Mouse (Mus musculus): Measurements from ENCODE around the gene Cabp2. TPM values are rescaled to one million over a fixed set of nuclear protein-coding genes. Genes with fewer than 3 reads are reported as not detected.

Cabp2 gene
- polyA plus RNA-seq, 1 experiment from 2014 or later = not detected

DNA sequence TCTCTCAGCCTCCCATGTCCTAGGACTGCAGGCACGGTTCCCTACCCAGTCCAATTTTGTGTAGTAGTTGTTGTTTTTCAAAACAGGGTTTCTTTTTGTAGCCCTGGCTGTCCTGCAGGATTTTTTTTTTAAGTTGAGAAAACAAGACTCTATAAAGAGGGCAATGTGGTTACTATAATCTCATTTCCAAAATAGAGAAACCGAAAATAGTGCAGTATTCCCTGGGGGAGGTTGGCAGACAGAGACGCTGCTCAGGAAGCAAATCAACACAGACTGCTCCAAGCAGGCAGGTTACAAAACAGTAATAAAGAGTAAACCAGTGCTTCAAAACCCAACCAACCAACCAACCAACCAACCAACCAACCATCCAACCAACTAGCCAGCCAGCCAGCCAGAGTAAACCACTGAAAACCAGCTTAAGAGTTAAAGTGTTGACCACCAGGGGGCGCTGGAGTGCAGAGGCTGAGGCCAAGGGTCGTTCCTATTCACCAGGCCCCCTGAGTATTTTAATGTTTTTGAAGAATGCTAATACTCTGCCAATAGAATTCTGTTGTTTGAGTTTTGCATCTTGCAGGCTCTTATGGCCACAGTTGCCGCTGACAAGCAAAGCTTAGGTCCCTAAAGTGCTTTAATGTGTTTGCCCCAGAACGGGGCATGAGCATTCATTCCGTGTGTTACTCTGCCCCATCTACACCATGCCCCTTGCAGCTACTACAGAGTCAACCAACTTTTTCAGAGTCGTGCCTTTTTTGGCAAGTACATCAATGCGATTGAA, 29.4 kb upstream of the Cabp2 start:
- no peak overlapping the region for H3K9ac ChIP-seq (replicated peaks; ENCODE audit: low read length)
- no peak overlapping the region for H3K4me3 ChIP-seq (replicated peaks; ENCODE audit: low read depth, low read length)
- no peak for ATAC-seq (ENCODE audit: low FRiP score, low TSS enrichment)

DNA sequence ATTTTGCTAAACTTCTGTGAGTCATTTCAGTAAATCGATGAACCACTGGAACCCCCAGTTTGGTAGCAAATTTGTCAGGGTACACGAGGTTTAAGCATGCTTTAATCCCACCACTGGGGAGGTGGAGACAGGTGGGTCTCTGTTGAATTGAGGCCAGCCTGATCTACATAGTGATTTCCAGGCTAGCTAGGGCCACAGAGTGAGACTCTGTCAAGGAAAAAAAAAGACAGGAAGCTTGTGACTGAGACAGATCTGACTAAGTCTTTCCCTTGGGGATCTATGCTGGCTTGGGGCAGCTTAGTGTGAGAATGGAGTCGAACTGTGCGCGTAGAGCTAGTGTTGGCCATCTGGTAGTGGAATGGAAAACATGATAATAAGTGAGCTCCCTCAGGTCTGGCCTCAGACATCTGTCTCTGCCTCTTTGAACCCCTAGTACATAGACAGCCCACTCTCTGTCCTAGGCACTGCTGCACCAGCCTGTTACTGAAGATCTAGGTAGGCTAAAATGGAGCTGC, 28.8 kb upstream of the Cabp2 start:
- no peak for ATAC-seq (ENCODE audit: low FRiP score, low TSS enrichment)
- H3K27ac ChIP-seq (replicated peaks; ENCODE audit: low read depth, low read length) = no peak overlapping the region
- H3K4me2 ChIP-seq (ENCODE audit: low read length) = no peak overlapping the region
- H3K4me1 ChIP-seq (ENCODE audit: control insufficient read depth, insufficient read depth, low read length) = no peaks in the 10 kb centered on the region
- no peak for DNase-seq
- no peaks in the 10 kb centered on the region for H3K9me3 ChIP-seq (ENCODE audit: control insufficient read depth, low read length)
- no peak overlapping the region for H3K9ac ChIP-seq (replicated peaks; ENCODE audit: low read length)
- 62% methylated on average over 5 of the region's 5 CpGs for WGBS
- H3K27me3 ChIP-seq (ENCODE audit: control insufficient read depth, insufficient read depth, low read length) = no peaks in the 10 kb centered on the region
- H3K4me3 ChIP-seq (replicated peaks; ENCODE audit: low read depth, low read length) = no peak overlapping the region
- H3K36me3 ChIP-seq (ENCODE audit: control insufficient read depth, insufficient read depth, low read length) = no peaks in the 10 kb centered on the region

More for the DNA sequence above, 29.4 kb upstream of the Cabp2 start:
- Histone ChIP-seq H3K9me3 (ENCODE audit: control insufficient read depth, low read length) (no peaks in the 10 kb centered on the region), H3K27me3 (ENCODE audit: control insufficient read depth, insufficient read depth, low read length) (no peaks in the 10 kb centered on the region), H3K27ac (replicated peaks; ENCODE audit: low read depth, low read length) (no peak overlapping the region), H3K4me1 (ENCODE audit: control insufficient read depth, insufficient read depth, low read length) (no peaks in the 10 kb centered on the region), H3K4me2 (ENCODE audit: low read length) (no peak overlapping the region), H3K36me3 (ENCODE audit: control insufficient read depth, insufficient read depth, low read length) (no peaks in the 10 kb centered on the region)
- WGBS = 54% methylated on average over 10 of the region's 10 CpGs
- peak; percentile 77 for DNase-seq

DNA sequence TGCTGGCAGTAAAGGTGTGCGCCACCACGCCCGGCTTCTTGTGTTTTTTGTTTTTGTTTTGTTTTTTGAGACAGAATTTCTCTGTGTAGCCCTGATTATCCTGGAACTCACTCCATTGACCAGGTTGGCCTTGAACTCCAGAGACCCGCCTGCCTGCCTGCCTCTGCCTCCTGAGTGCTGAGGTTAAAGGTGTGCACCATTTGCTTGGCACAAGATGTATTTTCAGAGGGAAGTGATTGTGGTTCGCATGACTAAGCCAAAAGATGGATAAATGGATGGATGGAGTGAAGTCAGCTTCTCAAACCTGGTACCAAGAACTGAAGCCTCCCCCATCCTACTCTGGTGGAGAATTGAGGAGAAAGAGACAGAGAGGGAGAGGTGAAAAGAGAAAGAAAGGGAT, 26.8 kb upstream of the Cabp2 start:
- WGBS = 83% methylated on average over 5 of the region's 5 CpGs
- Histone ChIP-seq H3K4me2 (ENCODE audit: low read length) (no peak overlapping the region), H3K27me3 (ENCODE audit: control insufficient read depth, insufficient read depth, low read length) (no peaks in the 10 kb centered on the region), H3K36me3 (ENCODE audit: control insufficient read depth, insufficient read depth, low read length) (no peaks in the 10 kb centered on the region), H3K9ac (replicated peaks; ENCODE audit: low read length) (no peak overlapping the region), H3K9me3 (ENCODE audit: control insufficient read depth, low read length) (no peaks in the 10 kb centered on the region), H3K4me1 (ENCODE audit: control insufficient read depth, insufficient read depth, low read length) (no peaks in the 10 kb centered on the region), H3K4me3 (replicated peaks; ENCODE audit: low read depth, low read length) (no peak overlapping the region), H3K27ac (replicated peaks; ENCODE audit: low read depth, low read length) (no peak overlapping the region)
- ATAC-seq (ENCODE audit: low FRiP score, low TSS enrichment) (no peak), DNase-seq (no peak)

DNA sequence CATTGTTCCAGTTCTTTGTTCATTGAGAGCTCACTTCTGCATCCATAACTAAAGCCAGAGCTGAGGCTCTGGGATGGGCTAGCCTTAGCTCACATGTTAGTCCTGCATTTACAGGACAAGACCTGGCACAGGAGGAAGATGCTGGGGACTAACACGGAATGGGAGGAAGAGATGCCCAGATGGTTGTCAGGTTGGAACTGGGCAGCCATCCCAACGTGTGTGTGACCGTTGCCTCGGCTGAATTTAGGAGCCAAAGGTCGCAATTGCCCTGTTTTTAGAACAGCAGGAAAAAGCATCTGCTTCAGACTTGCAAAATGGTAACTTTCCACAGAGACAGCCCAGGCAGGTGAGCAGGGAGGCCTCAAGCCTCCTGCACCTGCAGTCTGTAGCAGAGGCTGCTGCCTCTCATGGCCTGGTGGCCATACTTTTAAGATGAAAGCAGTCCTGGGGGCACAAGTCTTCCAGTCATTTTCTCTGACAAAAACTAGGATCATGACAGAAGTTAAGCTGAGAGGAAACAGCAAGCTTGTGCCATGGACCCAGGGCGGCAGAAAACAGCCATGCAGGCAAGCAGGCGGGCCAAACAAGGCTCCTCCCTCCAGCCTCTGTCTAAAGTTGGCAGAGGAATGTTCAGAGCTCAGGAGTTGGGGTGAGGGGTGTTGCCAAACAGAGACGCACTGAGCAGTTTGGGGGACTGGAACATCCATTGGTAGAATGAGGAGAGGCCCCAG, 26.0 kb upstream of the Cabp2 start:
- no peak overlapping the region for H3K4me2 ChIP-seq (ENCODE audit: low read length)
- H3K4me3 ChIP-seq (replicated peaks; ENCODE audit: low read depth, low read length) = no peak overlapping the region
- H3K27me3 ChIP-seq (ENCODE audit: control insufficient read depth, insufficient read depth, low read length) = no peaks in the 10 kb centered on the region
- H3K9me3 ChIP-seq (ENCODE audit: control insufficient read depth, low read length) = no peaks in the 10 kb centered on the region
- ATAC-seq (ENCODE audit: low FRiP score, low TSS enrichment) = no peak
- no peaks in the 10 kb centered on the region for H3K4me1 ChIP-seq (ENCODE audit: control insufficient read depth, insufficient read depth, low read length)
- no peak overlapping the region for H3K27ac ChIP-seq (replicated peaks; ENCODE audit: low read depth, low read length)
- 73% methylated on average over 8 of the region's 8 CpGs for WGBS
- no peaks in the 10 kb centered on the region for H3K36me3 ChIP-seq (ENCODE audit: control insufficient read depth, insufficient read depth, low read length)
- H3K9ac ChIP-seq (replicated peaks; ENCODE audit: low read length) = no peak overlapping the region
- DNase-seq = no peak

DNA sequence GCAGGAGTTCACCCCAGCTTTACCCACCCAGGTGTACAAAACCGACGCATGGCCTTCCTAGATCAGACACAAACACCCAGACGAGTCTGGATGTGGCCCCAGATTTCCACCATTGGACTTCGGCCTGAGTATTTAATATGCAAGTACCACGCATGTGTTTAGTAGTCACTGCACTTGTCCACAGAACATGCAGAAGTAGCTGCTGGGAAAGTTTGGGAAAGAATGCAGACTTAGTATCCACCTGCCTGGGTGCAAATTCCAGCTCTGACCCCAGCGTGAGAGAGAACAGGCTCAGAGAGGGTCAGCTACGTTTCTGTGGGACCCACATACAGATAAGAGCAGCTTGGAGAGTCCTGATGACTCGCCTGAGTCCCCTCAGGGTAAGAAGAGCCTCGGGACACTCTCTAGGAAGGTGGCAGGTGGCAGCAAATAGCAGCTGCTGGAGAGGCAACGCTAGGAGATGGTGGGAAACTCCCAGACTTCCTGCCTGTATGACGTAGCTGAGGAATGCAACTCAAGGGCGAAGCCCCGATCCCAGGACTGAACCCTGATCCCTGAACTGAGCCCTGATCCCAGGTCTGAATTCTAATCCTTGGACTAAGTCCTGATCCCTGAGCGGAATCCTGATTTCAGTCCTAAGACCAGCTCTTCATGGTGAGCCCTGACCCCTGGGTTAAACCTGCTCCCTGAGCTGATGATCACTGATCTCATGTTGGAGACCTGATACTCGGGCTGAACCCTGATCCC, 25.3 kb upstream of the Cabp2 start:
- H3K9me3 ChIP-seq (ENCODE audit: control insufficient read depth, low read length) = no peaks in the 10 kb centered on the region
- H3K27ac ChIP-seq (replicated peaks; ENCODE audit: low read depth, low read length) = no peak overlapping the region
- ATAC-seq (ENCODE audit: low FRiP score, low TSS enrichment) (no peak), DNase-seq (no peak)
- no peak overlapping the region for H3K9ac ChIP-seq (replicated peaks; ENCODE audit: low read length)
- no peaks in the 10 kb centered on the region for H3K27me3 ChIP-seq (ENCODE audit: control insufficient read depth, insufficient read depth, low read length)
- WGBS = 64% methylated on average over 15 of the region's 15 CpGs
- no peaks in the 10 kb centered on the region for H3K4me1 ChIP-seq (ENCODE audit: control insufficient read depth, insufficient read depth, low read length)
- H3K36me3 ChIP-seq (ENCODE audit: control insufficient read depth, insufficient read depth, low read length) = no peaks in the 10 kb centered on the region
- no peak overlapping the region for H3K4me3 ChIP-seq (replicated peaks; ENCODE audit: low read depth, low read length)
- no peak overlapping the region for H3K4me2 ChIP-seq (ENCODE audit: low read length)

DNA sequence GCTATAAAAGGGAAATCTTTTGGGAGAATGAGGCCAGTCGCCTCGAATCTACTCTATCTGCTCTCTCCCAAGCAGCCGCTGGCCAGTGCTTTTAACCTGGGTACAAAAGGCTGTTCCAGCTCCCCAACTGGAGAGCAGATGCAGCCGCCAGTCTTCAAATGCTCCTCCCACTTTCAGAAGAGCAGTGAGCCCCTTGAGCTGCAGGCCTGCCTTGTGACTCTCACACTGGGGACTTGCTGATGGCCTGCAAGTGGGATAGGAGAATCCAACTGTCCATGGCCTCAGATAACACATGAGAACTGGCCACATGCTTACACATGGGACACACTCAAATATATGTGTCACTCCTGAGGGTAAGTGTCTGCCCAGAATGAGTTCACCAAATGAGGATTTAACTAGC, 24.7 kb upstream of the Cabp2 start:
- no peak overlapping the region for H3K4me2 ChIP-seq (ENCODE audit: low read length)
- no peaks in the 10 kb centered on the region for H3K9me3 ChIP-seq (ENCODE audit: control insufficient read depth, low read length)
- H3K9ac ChIP-seq (replicated peaks; ENCODE audit: low read length) = no peak overlapping the region
- no peaks in the 10 kb centered on the region for H3K36me3 ChIP-seq (ENCODE audit: control insufficient read depth, insufficient read depth, low read length)
- 34% methylated on average over 4 of the region's 4 CpGs for WGBS
- no peaks in the 10 kb centered on the region for H3K27me3 ChIP-seq (ENCODE audit: control insufficient read depth, insufficient read depth, low read length)
- ATAC-seq (ENCODE audit: low FRiP score, low TSS enrichment) (no peak), DNase-seq (no peak)
- no peak overlapping the region for H3K4me3 ChIP-seq (replicated peaks; ENCODE audit: low read depth, low read length)
- H3K4me1 ChIP-seq (ENCODE audit: control insufficient read depth, insufficient read depth, low read length) = no peaks in the 10 kb centered on the region
- no peak overlapping the region for H3K27ac ChIP-seq (replicated peaks; ENCODE audit: low read depth, low read length)

DNA sequence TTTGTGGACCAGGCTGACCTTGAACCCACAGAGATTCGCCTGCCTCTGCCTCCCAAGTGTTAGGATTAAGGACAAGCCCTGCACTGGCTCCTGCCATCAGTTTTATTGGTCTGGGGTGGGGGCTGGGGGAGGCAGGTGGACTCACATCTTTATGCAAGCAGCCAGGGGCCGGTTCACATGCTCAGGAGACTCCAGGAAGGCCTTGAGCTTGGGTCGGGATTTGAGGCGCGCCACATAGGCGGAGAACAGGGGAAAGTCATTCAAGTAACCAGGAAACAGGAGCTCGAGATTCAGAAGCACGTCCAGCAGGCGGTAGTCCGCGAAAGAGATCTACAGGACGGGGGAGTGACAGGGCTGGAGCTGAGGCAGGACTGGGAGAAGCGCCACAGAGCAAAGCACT, 24.0 kb upstream of the Cabp2 start:
- 84% methylated on average over 13 of the region's 13 CpGs for WGBS
- DNase-seq (no peak), ATAC-seq (ENCODE audit: low FRiP score, low TSS enrichment) (no peak)
- H3K9me3 ChIP-seq (ENCODE audit: control insufficient read depth, low read length) = no peaks in the 10 kb centered on the region
- H3K4me3 ChIP-seq (replicated peaks; ENCODE audit: low read depth, low read length) = no peak overlapping the region
- H3K27ac ChIP-seq (replicated peaks; ENCODE audit: low read depth, low read length) = no peak overlapping the region
- H3K4me2 ChIP-seq (ENCODE audit: low read length) = no peak overlapping the region
- no peaks in the 10 kb centered on the region for H3K4me1 ChIP-seq (ENCODE audit: control insufficient read depth, insufficient read depth, low read length)
- no peaks in the 10 kb centered on the region for H3K36me3 ChIP-seq (ENCODE audit: control insufficient read depth, insufficient read depth, low read length)
- no peak overlapping the region for H3K9ac ChIP-seq (replicated peaks; ENCODE audit: low read length)
- H3K27me3 ChIP-seq (ENCODE audit: control insufficient read depth, insufficient read depth, low read length) = no peaks in the 10 kb centered on the region

DNA sequence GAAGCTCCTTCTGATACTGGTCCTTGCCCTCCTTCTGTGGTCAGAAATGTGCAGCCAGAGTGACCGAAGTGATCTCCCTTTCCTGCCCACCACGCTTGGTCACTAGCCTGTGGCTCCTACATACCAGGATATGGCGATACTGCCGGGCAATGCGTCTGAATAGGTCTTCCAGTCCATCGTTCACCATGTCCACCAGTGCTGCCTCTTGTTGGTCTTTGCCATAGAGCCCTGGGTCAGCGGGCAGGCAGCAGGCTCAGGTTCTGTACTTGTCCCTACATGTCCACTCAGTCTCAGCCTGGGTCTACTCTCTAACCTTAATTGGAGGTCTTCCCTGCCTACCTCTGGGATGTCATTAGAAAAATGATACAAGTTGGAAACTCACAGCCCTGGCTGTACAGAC, 23.4 kb upstream of the Cabp2 start:
- H3K36me3 ChIP-seq (ENCODE audit: control insufficient read depth, insufficient read depth, low read length) = no peaks in the 10 kb centered on the region
- WGBS = 97% methylated on average over 7 of the region's 7 CpGs
- H3K4me3 ChIP-seq (replicated peaks; ENCODE audit: low read depth, low read length) = no peak overlapping the region
- ATAC-seq (ENCODE audit: low FRiP score, low TSS enrichment) (no peak), DNase-seq (no peak)
- H3K4me1 ChIP-seq (ENCODE audit: control insufficient read depth, insufficient read depth, low read length) = no peaks in the 10 kb centered on the region
- no peak overlapping the region for H3K4me2 ChIP-seq (ENCODE audit: low read length)
- H3K9me3 ChIP-seq (ENCODE audit: control insufficient read depth, low read length) = no peaks in the 10 kb centered on the region
- H3K27ac ChIP-seq (replicated peaks; ENCODE audit: low read depth, low read length) = no peak overlapping the region
- H3K27me3 ChIP-seq (ENCODE audit: control insufficient read depth, insufficient read depth, low read length) = no peaks in the 10 kb centered on the region
- H3K9ac ChIP-seq (replicated peaks; ENCODE audit: low read length) = no peak overlapping the region
